Mouse (Mus musculus) testis, adult 2 months (tissue): Measurements from ENCODE around the gene Btg2.

Experiments used
- CTCF ChIP-seq: fragments of 200-500 bp; IDR thresholded peaks from 2 replicates; pipeline ENCODE4 v1.5.1; 2012; ENCODE audit warnings: low read depth, mild to moderate bottlenecking, inconsistent platforms, low read length, moderate library complexity; ENCODE audit not compliant: control insufficient read depth, insufficient read depth, insufficient replicate concordance
- POLR2A ChIP-seq: fragments of 200-500 bp; IDR thresholded peaks from 2 replicates; pipeline ENCODE4 v1.6.1; 2012; ENCODE audit warnings: low read depth, mild to moderate bottlenecking, inconsistent platforms, low read length, moderate library complexity; ENCODE audit not compliant: control insufficient read depth

DNA sequence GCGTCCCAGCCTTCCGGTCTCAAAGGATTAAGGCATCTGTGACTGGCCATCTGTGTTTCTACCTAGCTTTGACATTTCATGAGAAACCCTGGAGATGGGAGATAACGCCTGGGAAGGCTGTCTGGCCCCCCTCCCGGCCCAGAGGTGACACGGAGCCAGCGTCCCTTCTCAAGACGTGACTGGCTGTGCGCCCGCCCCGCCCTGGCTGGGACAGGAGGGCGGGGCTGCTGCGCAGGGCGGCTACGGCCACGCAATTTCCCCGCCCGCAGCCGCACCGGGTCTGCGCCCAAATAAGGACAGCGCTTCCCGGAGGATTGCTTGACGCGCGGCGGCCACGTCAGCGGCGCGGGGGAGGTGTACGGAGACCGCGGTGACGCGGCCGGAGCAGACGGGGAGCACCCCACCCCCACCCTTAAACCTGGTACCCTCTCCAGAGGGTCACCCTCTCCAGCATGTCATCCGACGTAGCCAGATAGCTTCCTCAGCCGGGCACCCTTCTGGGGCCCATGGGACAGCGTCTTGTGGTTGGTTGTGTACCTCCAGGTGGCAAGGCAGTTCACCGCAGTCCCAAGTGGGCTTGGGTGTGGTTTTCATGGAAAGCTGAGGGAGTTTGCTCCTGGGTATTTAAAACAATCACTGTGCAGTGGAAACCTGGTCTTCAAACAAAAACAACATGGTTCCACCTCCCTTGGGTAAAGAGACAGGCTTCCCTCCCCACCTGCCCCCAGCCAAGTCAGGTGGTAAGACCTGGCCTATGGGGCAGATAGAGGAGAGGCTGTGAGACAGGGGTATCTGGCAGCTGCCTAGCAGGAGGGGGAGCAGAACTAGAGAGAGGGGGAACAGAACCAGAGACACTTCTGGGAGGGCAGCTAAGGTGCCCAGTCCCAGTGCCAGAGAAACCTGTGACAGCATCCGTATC is 14.2 kb upstream of the Btg2 start:
- TF ChIP-seq CTCF (no peak), POLR2A (peak; percentile 41; the same call in 1 of the 2 replicates)
